Mouse (Mus musculus) ovary, postnatal 10 days (tissue): Measurements from ENCODE around the gene Bpi.

Experiments used
- DNase-seq: peaks from one replicate; pipeline ENCODE4 v3.0.0; 2022; ENCODE audit warnings: low spot score

Bpi gene

DNA sequence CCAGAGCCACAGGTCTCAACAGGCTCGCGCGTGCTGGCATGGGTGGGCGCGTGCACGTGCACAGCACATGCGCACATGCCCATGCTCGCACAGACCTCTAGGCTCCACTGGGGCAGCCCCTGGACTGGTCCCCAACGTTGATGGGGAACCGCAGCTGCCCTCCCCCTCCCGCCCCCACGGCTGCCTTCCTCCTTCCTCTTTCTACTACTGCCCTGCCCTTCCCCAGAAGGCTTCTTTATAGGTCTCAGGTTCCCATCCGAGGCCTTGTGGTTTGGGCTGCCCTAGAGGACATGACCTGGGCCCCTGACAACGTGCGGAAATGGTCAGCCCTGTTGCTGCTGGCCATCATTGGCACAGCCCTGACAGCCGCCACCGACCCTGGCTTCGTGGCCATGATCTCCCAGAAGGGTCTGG lies at the start of gene Bpi:
Gene Bpi (plus strand): TSS at position 90 of the 414 bp plus-strand sequence.
- no peak for DNase-seq

GRCm38 (mm10) chr2:158209776-158210175 lies 48.1 kb upstream of the Bpi start:
- no peak for DNase-seq

DNA sequence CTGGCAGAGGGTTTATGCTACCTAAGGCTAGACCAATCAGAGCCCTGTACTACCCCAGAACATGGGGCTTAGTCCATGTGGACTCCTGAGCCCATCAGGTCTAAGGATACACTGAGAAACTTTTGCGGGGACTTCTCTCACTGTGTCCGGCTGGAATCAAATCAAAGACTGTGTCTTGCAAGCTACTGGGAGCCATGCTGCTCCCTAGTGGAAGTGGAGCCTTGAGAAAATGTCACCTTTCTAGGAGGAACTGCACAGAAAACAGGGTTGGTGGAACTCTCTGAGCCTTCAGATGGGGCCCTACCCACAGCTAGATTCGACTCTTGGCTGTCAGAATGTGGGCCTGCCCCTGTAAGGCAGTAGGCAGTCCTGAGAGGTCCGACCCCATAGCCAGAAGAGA lies 47.4 kb upstream of the Bpi start:
- no peak for DNase-seq

DNA sequence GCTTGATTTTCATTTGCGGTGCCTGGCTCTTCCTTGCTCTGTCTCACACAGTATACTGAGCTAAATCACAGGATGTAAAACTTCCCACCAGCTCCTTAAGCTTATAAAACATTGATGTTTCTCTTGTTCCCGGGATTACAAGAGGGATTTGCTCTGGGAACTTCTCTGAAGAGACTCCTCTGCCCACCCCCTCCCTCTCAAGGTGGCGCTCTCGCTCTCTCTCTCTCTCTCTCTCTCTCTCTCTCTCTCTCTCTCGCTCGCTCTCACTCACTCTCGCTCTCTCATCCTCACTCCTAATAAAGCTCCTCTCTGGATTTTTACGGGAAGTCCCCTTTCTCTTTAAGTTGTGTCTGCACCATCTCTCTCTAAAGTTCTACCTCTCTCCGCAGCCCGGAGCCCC lies 46.9 kb upstream of the Bpi start:
- DNase-seq = no peak

DNA sequence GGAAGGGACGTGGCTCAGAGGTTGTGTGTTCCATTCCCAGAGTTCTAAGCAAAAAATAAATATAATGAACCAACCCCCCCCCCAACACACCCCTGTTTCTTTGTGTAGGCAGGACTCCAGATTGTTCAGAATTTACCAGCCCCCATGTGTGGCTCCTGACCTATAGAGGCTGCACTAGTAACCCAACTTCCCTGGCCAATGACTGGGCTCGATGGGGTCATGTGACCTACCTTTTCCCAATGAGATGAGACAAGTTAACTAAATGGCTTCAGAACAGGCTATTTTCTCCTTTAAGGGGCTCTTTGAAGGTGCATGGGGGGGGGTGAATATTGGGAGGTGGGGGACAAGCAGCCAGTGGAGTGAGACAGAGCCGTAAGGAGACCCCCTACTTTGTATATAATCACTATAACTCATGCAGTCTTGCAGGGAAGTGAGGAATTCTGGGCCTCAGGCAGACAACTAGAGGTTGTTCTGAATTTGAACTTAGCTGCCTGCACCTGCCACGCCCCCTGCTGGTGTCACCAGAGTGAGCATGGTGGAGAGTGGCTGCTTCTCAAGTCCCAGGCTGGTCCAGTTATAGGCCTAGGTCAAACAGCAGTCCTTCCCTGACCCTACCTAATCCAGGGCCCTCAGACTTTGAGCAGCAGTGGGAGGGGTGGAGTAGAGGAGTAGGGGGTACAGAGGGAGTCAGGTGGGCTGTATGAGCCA lies 46.0 kb upstream of the Bpi start:
- no peak for DNase-seq

GRCm38 (mm10) chr2:158215283-158216117 lies 42.4 kb upstream of the Bpi start:
- DNase-seq = no peak

GRCm38 (mm10) chr2:158216510-158216909 lies 41.4 kb upstream of the Bpi start:
- no peak for DNase-seq

GRCm38 (mm10) chr2:158219562-158219961 lies 38.3 kb upstream of the Bpi start:
- DNase-seq = no peak

GRCm38 (mm10) chr2:158221446-158222084 lies 36.3 kb upstream of the Bpi start:
- DNase-seq = no peak

DNA sequence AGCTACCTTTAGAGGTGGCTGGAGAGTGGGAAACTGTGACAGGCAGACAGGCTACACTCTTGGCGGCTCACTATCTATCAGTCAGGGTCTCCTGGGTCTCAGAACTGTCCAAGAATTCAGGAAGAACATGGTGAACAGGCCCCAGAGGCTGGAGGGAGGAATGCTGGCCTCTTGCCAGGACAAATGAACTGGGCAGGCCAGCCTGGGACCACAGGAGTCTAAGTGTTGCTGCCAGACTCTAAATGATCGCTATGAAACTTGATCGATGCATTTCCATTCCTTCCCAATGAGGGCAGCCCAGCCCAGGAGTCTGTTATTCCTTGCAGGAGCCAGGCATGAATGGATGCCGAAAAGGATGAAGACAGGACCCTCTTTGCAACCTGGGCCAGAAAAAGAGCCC lies 35.2 kb upstream of the Bpi start:
- no peak for DNase-seq

GRCm38 (mm10) chr2:158223497-158223896 lies 34.4 kb upstream of the Bpi start:
- DNase-seq = no peak

DNA sequence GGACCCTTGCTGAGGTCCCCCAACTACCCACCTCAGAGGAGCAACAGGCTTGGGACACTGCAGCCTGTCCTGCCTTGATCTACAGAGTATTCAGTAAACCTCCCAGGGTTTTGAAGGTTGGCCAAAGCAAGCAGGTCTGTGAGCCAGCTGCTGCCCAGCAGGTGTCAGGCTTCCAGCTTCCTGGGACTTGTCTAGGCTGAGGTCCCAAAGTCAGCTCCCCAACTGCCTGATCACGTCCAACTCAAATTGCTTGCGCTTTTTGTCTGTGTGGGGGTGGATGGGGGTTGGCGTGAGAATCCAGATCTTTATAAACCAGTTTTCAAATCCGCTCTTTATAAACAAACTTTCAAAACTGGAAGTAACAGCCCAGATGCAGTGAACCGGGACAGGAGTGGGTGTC lies 32.6 kb upstream of the Bpi start:
- DNase-seq = no peak

GRCm38 (mm10) chr2:158228670-158229502 lies 29.0 kb upstream of the Bpi start, which contains the start of gene D630003M21Rik:
D630003M21Rik (minus strand) TSS chr2:158229222.
- DNase-seq = no peak

DNA sequence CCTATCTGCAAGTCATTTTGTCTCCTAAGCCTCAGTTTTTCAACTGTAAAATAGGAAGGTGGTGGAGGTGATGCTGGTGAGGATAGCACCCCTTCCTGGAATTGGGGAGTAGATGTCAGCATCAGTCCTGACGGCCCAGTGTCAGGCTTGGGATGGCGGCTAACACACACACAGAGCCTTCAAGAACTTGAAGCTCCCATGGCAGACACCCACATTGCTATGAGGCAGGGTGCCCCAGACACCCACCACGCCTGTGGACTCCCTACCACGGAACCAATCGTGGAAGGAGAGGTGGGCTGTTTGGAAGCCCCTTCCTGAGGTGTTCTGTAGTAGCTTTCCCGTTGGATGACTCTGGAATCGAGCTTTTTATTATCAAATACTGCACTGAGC lies 28.4 kb upstream of the Bpi start:
- DNase-seq = no peak

- DNase-seq = no peak
Measured at GRCm38 (mm10) chr2:158230617-158231016, 27.3 kb upstream of the Bpi start.

DNA sequence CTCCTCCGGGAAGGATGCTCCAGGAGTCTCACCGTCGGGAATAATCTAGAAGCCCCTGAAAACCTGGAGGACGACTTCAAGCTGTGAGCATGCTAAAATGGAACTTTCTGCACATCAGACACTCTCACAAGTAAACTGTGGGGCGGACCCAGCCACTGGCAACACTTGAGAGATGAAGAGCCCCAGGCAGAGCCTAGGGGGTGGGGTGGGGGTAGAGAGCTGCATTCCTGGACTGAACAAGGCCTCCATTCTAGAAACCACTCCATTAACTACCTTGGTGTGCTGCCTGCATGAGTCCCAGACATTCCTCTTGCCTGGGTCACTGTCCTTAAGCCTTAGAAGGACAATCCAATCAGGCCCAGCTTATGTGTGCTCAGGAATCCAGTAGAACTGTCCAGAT lies 26.8 kb upstream of the Bpi start:
- DNase-seq = no peak

DNA sequence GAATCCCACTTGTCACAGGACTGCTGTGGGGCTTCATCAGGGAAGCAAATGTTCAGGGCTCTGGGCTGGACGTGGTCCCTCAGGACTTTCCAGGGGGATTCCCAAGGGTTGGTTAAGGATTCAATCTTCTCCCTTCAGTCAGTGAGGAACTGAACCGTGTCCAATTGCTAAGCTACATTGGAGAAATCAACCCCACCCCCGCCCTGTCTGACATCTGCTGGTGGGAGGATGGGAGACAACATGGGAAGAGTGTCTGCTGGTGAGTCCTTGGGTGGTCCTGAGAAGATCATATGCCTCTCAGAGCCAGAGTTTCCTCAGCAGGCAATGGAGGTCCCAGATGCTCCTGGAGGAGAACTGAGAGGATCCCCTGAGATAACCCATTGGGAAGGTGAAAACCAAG lies 25.5 kb upstream of the Bpi start:
- DNase-seq = no peak

DNA sequence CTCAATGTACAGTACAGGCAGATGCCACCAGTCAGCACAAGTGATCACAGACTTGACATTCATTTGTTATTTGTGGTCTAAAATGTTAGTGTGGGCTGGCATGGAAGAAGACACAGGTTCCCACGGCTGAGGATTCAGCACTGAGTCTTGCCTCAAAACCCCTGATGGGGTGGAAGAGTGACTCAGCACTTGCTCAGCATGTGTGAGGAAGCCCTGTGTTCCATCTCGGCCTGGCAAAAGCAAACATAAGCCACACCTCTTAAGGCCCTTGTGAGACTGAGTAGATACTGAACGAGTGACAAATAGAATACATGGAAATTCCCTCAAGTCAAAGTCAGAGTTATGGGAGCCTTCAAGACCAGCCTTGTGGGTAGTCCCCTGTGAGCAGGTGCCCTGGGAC lies 24.8 kb upstream of the Bpi start:
- DNase-seq = no peak

GRCm38 (mm10) chr2:158236698-158237097 lies 21.2 kb upstream of the Bpi start:
- DNase-seq = no peak

- no peak for DNase-seq
Measured at GRCm38 (mm10) chr2:158238101-158238500, 19.8 kb upstream of the Bpi start.

- DNase-seq = no peak
Measured at GRCm38 (mm10) chr2:158241126-158241738, 16.7 kb upstream of the Bpi start.
